16 mouse cellular contexts compared by ENCODE assay signal in the genomic region with DNA sequence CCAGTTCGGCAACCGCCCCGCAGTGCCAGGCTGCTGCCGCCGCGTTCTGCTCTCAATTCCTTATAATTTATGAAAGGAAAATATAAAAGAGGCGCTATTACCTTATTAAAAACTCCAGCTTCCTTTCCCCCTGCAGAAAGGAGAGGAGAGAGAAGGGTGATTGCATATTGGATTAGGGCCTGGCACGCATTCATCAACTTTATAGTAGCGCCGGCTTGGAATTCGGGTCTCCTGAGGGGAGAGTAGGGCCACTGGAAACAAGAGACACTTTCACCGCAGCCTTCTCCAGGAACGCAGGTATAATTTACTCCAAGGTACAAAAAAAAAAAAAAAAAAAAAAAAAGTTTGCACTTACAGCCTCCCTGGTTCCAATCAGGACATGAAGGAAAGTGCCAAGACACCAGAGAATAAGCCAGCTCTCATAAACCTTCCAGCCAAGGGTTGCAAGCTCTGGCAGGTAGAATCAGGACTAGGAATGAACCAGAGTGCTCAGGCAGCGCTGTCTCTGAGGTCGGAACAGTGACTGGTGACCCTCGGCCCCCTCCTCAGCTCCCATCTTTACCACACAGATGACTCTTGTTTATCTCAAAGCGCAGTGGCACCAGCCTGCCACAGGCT.
"Had no signal": no experiment of that assay in that cellular context is flagged by ENCODE, and none has a peak within 500 bp of the region (broad histone marks: within the 10 kb centered on the region; RNA-seq: fewer than 3 reads in every experiment).

No protein-coding gene starts in this region.

- H3K9ac ChIP-seq: liver, embryonic 13.5 days; midbrain, embryonic 12.5 days; midbrain, embryonic 15.5 days; neural tube, embryonic 12.5 days had no signal

- DNase-seq: kidney, adult 2 months; kidney, postnatal 10 days; kidney, postnatal 4 days; left cerebral cortex, postnatal 4 days; liver, embryonic 13.5 days; lung, adult 2 months; lung, postnatal 14 days; thymus, adult 2 months; thymus, postnatal 14 days; thymus, postnatal 4 days had no signal

- ATAC-seq: intestine, postnatal 0 days had no signal

- H3K27ac ChIP-seq: liver, embryonic 13.5 days; macrophage; midbrain, embryonic 12.5 days; midbrain, embryonic 15.5 days; neural tube, embryonic 12.5 days; stomach, postnatal 0 days had no signal

- H3K4me1 ChIP-seq: liver, embryonic 13.5 days; midbrain, embryonic 15.5 days had no signal

- H3K27me3 ChIP-seq: liver, embryonic 13.5 days; midbrain, embryonic 15.5 days; neural tube, embryonic 12.5 days had no signal

- H3K4me2 ChIP-seq: liver, embryonic 13.5 days; midbrain, embryonic 12.5 days; midbrain, embryonic 15.5 days; neural tube, embryonic 12.5 days had no signal

- H3K9me3 ChIP-seq: liver, embryonic 13.5 days; midbrain, embryonic 12.5 days; midbrain, embryonic 15.5 days; neural tube, embryonic 12.5 days had no signal

- H3K4me3 ChIP-seq: liver, embryonic 13.5 days; midbrain, embryonic 12.5 days; midbrain, embryonic 15.5 days; neural tube, embryonic 12.5 days had no signal

- H3K36me3 ChIP-seq: liver, embryonic 13.5 days; midbrain, embryonic 12.5 days; midbrain, embryonic 15.5 days; neural tube, embryonic 12.5 days had no signal
